Mouse (Mus musculus) myocyte (in vitro differentiated cells): ENCODE results near the gene Pla2g15.

Experiments
- CEBPB ChIP-seq: IDR thresholded peaks from 2 replicates; pipeline ENCODE4 v1.6.1; 2011; ENCODE audit warnings: mild to moderate bottlenecking, moderate library complexity; ENCODE audit not compliant: poor library complexity, insufficient read depth, severe bottlenecking
- E2F4 ChIP-seq: IDR thresholded peaks from one replicate; pipeline ENCODE4 v1.6.1; 2011; ENCODE audit warnings: mild to moderate bottlenecking, control low read depth, moderate library complexity; ENCODE audit not compliant: insufficient read depth
- POLR2A ChIP-seq: IDR thresholded peaks from one replicate; pipeline ENCODE4 v1.6.1; 2011; ENCODE audit warnings: low read depth, mild to moderate bottlenecking, control low read depth, moderate library complexity; ENCODE audit not compliant: insufficient read length
- USF1 ChIP-seq: IDR thresholded peaks from one replicate; pipeline ENCODE4 v1.6.1; 2011; ENCODE audit warnings: low read depth, mild to moderate bottlenecking, control low read depth, moderate library complexity

DNA sequence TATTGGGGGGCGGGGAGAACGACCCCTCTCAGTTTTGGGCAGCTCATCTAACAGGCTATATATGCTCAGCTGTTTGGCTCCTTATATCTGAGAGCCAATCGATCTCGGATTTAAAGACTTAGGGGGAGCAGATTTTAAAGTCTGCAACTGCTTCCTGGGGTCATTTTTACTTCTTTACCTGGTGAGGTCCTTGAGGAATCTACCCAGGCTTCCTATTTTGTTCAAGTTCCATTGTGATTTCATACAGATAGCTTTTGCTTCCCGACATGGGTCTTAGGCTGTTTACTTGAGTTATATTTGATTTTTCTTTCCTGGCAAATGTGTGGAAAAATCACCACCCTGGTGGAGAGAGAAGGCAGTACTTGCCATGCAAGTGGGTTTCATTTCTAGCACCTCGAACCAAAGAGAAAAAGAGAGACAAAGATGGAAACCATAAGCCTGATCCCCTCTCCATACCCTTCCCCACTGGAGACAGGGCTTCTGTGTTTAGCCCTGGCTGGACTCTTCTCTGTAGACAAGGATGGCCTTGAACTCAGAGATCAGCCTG, 19.8 kb downstream of the Pla2g15 start:
- TF ChIP-seq CEBPB (no peak), POLR2A (no peak), E2F4 (no peak), USF1 (no peak)
